Mouse (Mus musculus): ENCODE results near the gene Ecm1.

DNA sequence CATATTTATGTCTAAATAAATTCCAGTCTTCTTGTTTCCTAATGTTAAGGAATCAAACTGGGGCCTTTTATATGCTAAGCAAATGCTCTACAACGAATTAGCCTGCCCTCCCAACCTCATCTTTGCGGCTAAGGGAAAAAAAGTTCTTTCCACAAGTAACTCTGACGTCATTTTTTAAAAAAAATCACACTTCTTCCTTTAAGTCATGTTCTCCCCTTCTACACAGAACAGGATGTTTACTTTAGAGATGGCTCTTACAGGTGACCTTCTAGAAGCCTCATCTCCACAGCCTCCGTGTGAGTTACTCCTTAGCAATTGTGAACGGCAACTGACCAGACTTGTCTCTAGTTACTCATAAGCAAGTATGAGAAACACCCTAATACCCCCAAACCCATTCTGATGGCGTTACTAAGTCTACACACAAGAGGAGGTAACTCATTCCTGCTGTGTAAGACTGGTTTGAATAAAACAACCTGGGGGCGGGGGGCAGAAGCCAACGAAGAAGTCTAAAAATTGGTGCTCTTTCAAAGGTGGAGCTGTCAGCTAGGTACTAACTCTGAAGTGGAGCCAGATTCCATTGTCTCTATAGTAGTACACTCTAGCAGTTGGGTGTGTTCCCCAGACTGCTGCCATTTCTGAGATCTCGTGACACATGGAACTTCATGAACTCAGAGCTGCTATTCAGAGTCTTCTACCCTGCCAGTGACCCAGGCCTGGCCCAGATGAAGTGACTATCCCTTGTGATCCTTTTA, 19.3 kb upstream of the Ecm1 start:
- TF ChIP-seq GATA1 (IDR thresholded peaks at IDR 0.05; ENCODE audit: low read length) = no peak
- no peak for TF ChIP-seq TAL1 (IDR thresholded peaks at IDR 0.05; ENCODE audit: low read length)

All from erythroblast, embryonic 14.5 days (primary cell).